Mouse (Mus musculus): ENCODE data around the gene Clcnkb. TPM values are rescaled to one million over a fixed set of nuclear protein-coding genes. Genes with fewer than 3 reads are reported as not detected.

Clcnkb gene
- polyA plus RNA-seq, 1 experiment from 2014 or later, result not detected

DNA sequence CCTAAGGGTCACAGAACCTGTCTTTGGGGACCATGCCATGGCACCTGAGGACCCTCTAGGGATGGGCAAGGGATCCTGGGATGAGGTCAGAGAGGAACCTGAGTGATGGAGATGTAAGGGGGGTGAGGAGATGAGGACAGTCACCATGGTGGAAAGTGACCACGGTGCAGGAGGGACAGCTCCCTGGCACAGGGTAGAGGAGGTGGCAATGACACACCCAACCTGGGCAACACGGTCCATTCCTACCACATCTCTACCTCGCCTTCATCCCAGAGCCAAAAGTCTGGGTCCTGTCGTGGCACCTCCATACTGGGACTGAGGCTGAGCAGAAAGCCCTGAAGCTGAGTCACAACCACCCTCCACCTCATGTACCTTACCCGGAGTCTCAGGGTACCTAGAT lies 7.0 kb upstream of the Clcnkb start:
- ATAC-seq (ENCODE audit: insufficient read depth), result no peak
- Histone ChIP-seq H3K27ac (replicated peaks) (no peak overlapping the region), H3K4me1 (replicated peaks) (peaks cover 20% of the 10 kb centered on the region), H3K4me2 (no peak overlapping the region), H3K9me3 (replicated peaks) (no peaks in the 10 kb centered on the region), H3K4me3 (replicated peaks) (no peak overlapping the region), H3K36me3 (replicated peaks) (no peaks in the 10 kb centered on the region), H3K9ac (no peak overlapping the region), H3K27me3 (peaks cover 51% of the 10 kb centered on the region)
- 58% methylated on average over 5 of the region's 5 CpGs for WGBS (ENCODE audit: insufficient replicate concordance)

DNA sequence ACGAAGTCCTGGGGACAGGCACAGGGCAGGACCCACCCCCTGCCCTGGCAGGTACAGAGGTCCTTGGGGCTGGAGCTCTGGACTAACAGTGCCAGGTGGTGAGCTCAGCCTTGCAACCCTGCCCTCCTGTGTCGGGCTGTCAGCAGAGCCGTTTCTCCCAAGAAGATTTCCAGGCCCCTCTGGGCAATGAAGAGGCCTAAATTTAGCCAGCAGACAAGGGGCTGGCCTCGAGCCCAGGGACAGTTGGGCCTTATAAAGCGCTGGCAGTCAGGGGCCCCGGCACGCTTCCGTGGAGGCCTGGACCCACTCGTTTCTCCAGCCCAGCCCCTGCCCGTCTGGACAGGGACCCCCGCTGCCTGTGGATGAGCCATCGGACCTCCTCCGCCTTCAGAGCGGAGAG lies 5.6 kb upstream of the Clcnkb start:
- H3K4me1 ChIP-seq (replicated peaks), result peaks cover 20% of the 10 kb centered on the region
- no peaks in the 10 kb centered on the region for H3K9me3 ChIP-seq (replicated peaks)
- H3K36me3 ChIP-seq (replicated peaks), result no peaks in the 10 kb centered on the region
- H3K4me3 ChIP-seq (replicated peaks), result no peak overlapping the region
- H3K27ac ChIP-seq (replicated peaks), result no peak overlapping the region
- no peak overlapping the region for H3K4me2 ChIP-seq
- no peak overlapping the region for H3K9ac ChIP-seq
- ATAC-seq (ENCODE audit: insufficient read depth), result no peak
- H3K27me3 ChIP-seq, result peaks cover 39% of the 10 kb centered on the region
- whole genome bisulfite sequencing (ENCODE audit: insufficient replicate concordance), result 56% methylated on average over 14 of the region's 14 CpGs

GRCm38 (mm10) chr4:141420886-141421285 lies 5.1 kb upstream of the Clcnkb start:
- H3K4me3 ChIP-seq (replicated peaks), result no peak overlapping the region
- no peak overlapping the region for H3K4me2 ChIP-seq
- H3K27ac ChIP-seq (replicated peaks), result no peak overlapping the region
- H3K9ac ChIP-seq, result no peak overlapping the region
- H3K36me3 ChIP-seq (replicated peaks), result no peaks in the 10 kb centered on the region
- peaks cover 18% of the 10 kb centered on the region for H3K4me1 ChIP-seq (replicated peaks)
- ATAC-seq (ENCODE audit: insufficient read depth), result no peak
- H3K9me3 ChIP-seq (replicated peaks), result no peaks in the 10 kb centered on the region
- peaks cover 33% of the 10 kb centered on the region for H3K27me3 ChIP-seq
- WGBS (ENCODE audit: insufficient replicate concordance), result 37% methylated on average over 9 of the region's 9 CpGs

GRCm38 (mm10) chr4:141420192-141420829 lies 4.5 kb upstream of the Clcnkb start, which contains the start of gene Hspb7:
Gene Hspb7, plus strand, starts transcription at chr4:141420779.
- H3K4me2 ChIP-seq, result no peak within 1 kb of the TSS

GRCm38 (mm10) chr4:141419398-141420191 lies 3.8 kb upstream of the Clcnkb start:
- Histone ChIP-seq H3K4me1 (replicated peaks) (peaks cover 11% of the 10 kb centered on the region), H3K36me3 (replicated peaks) (no peaks in the 10 kb centered on the region), H3K9me3 (replicated peaks) (no peaks in the 10 kb centered on the region), H3K9ac (no peak overlapping the region), H3K4me3 (replicated peaks) (no peak overlapping the region), H3K4me2 (no peak overlapping the region), H3K27me3 (peaks cover 21% of the 10 kb centered on the region), H3K27ac (replicated peaks) (no peak overlapping the region)
- no peak for ATAC-seq (ENCODE audit: insufficient read depth)
- 19% methylated on average over 27 of the region's 27 CpGs for WGBS (ENCODE audit: insufficient replicate concordance)

More at GRCm38 (mm10) chr4:141420192-141420829, 4.5 kb upstream of the Clcnkb start, which contains the start of gene Hspb7:
- no peak for ATAC-seq (ENCODE audit: insufficient read depth)
- Histone ChIP-seq H3K27me3 (peaks cover 28% of the 10 kb centered on the region), H3K9ac (no peak within 1 kb of the TSS), H3K9me3 (replicated peaks) (no peaks in the 10 kb centered on the region), H3K4me3 (replicated peaks) (no peak within 1 kb of the TSS), H3K36me3 (replicated peaks) (no peaks in the 10 kb centered on the region), H3K27ac (replicated peaks) (no peak within 1 kb of the TSS), H3K4me1 (replicated peaks) (peaks cover 12% of the 10 kb centered on the region)
- WGBS (ENCODE audit: insufficient replicate concordance), result 43% methylated on average over 9 of the region's 9 CpGs

- peaks cover 7% of the 10 kb centered on the region for H3K27me3 ChIP-seq
- H3K4me1 ChIP-seq (replicated peaks), result no peaks in the 10 kb centered on the region
- H3K27ac ChIP-seq (replicated peaks), result no peak overlapping the region
- no peaks in the 10 kb centered on the region for H3K9me3 ChIP-seq (replicated peaks)
- no peaks in the 10 kb centered on the region for H3K36me3 ChIP-seq (replicated peaks)
- 17% methylated on average over 22 of the region's 22 CpGs for WGBS (ENCODE audit: insufficient replicate concordance)
- H3K4me2 ChIP-seq, result no peak overlapping the region
- H3K4me3 ChIP-seq (replicated peaks), result no peak overlapping the region
- H3K9ac ChIP-seq, result no peak overlapping the region
- ATAC-seq (ENCODE audit: insufficient read depth), result no peak
Observed at GRCm38 (mm10) chr4:141411430-141411992, 4.3 kb downstream of the Clcnkb start.

- 0 out of 2 replicates have a peak, but pooled peaks cover 3% of the 10 kb centered on the region for H3K4me1 ChIP-seq (replicated peaks)
- no peaks in the 10 kb centered on the region for H3K36me3 ChIP-seq (replicated peaks)
- 68% methylated on average over 3 of the region's 3 CpGs for WGBS (ENCODE audit: insufficient replicate concordance)
- H3K9me3 ChIP-seq (replicated peaks), result no peaks in the 10 kb centered on the region
- H3K4me3 ChIP-seq (replicated peaks), result no peak overlapping the region
- no peak overlapping the region for H3K27ac ChIP-seq (replicated peaks)
- peaks cover 23% of the 10 kb centered on the region for H3K27me3 ChIP-seq
- H3K9ac ChIP-seq, result no peak overlapping the region
- H3K4me2 ChIP-seq, result no peak overlapping the region
- no peak for ATAC-seq (ENCODE audit: insufficient read depth)
Observed at GRCm38 (mm10) chr4:141408577-141408976, 7.2 kb downstream of the Clcnkb start.

- H3K4me1 ChIP-seq (replicated peaks), result 0 out of 2 replicates have a peak, but pooled peaks cover 3% of the 10 kb centered on the region
- no peak for ATAC-seq (ENCODE audit: insufficient read depth)
- no peak overlapping the region for H3K9ac ChIP-seq
- H3K27me3 ChIP-seq, result peaks cover 23% of the 10 kb centered on the region
- H3K4me2 ChIP-seq, result no peak overlapping the region
- H3K9me3 ChIP-seq (replicated peaks), result no peaks in the 10 kb centered on the region
- 33% methylated on average over 14 of the region's 14 CpGs for WGBS (ENCODE audit: insufficient replicate concordance)
- H3K27ac ChIP-seq (replicated peaks), result no peak overlapping the region
- no peak overlapping the region for H3K4me3 ChIP-seq (replicated peaks)
- H3K36me3 ChIP-seq (replicated peaks), result no peaks in the 10 kb centered on the region
Observed at GRCm38 (mm10) chr4:141406516-141407299, 9.1 kb downstream of the Clcnkb start.

- H3K4me2 ChIP-seq, result no peak overlapping the region
- H3K9me3 ChIP-seq (replicated peaks), result no peaks in the 10 kb centered on the region
- no peak overlapping the region for H3K9ac ChIP-seq
- ATAC-seq (ENCODE audit: insufficient read depth), result no peak
- H3K36me3 ChIP-seq (replicated peaks), result no peaks in the 10 kb centered on the region
- H3K27ac ChIP-seq (replicated peaks), result no peak overlapping the region
- peaks cover 23% of the 10 kb centered on the region for H3K27me3 ChIP-seq
- no peak overlapping the region for H3K4me3 ChIP-seq (replicated peaks)
- WGBS (ENCODE audit: insufficient replicate concordance), result 64% methylated on average over 3 of the region's 3 CpGs
- 0 out of 2 replicates have a peak, but pooled peaks cover 3% of the 10 kb centered on the region for H3K4me1 ChIP-seq (replicated peaks)
Observed at GRCm38 (mm10) chr4:141405314-141405622, 10.5 kb downstream of the Clcnkb start.

DNA sequence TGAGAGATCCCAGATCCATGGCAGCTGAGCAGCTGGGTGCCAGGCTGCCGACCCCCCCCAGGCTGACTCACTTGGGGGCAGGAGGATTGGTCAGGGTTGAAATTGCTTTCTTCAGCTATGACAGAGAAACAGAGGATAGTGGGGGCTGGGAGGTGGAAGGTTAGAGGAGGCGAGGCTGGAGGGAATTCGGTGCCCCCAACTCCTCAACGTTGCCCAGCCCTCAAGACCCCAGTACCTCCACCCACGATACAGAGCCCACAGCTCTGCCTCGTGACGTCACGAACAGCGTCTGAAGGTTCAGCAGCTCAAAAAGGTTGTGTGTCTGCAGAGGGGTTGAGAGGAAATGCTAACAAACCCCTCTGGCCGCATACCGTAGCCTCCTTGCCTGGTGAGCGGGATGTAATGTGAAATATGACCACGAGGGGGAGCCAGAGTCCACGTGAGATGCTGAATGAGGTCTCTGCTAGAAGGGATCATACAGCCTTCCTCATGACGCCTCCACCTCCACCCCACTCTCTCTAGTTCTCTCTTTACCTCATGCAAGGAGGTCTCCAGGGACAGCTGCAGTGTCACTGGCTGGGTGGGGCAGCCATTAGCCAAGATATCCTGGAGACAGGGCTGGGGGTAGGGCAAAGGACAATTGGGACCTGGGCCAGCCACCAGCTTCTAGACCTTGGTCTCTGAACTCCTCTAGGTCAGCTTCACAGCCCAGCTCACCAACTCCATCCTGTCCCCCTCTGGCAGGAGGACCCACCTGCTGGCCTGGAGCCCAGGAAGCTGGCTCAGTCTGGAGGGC lies 11.1 kb downstream of the Clcnkb start:
- Histone ChIP-seq H3K36me3 (replicated peaks) (no peaks in the 10 kb centered on the region), H3K27ac (replicated peaks) (no peak overlapping the region), H3K27me3 (peaks cover 23% of the 10 kb centered on the region), H3K9me3 (replicated peaks) (no peaks in the 10 kb centered on the region), H3K4me1 (replicated peaks) (0 out of 2 replicates have a peak, but pooled peaks cover 3% of the 10 kb centered on the region), H3K4me2 (no peak overlapping the region), H3K4me3 (replicated peaks) (no peak overlapping the region), H3K9ac (no peak overlapping the region)
- no peak for ATAC-seq (ENCODE audit: insufficient read depth)
- WGBS (ENCODE audit: insufficient replicate concordance), result 10% methylated on average over 15 of the region's 15 CpGs

All from liver, embryonic 15.5 days (tissue).